Mouse (Mus musculus) thymus, postnatal 36 days (tissue): ENCODE results near the gene Nrxn1.
"Not testable (repeated sequence)": the region's sequence is repeated elsewhere in the genome, so short reads cannot be mapped to it uniquely, and the experiment has no call there.

Experiments used
- DNase-seq, 2 experiments: peaks; one replicate each; pipeline ENCODE4 v3.0.0; 2022; ENCODE audit warnings: mixed read lengths in 2 of 2

Gene Nrxn1

DNA sequence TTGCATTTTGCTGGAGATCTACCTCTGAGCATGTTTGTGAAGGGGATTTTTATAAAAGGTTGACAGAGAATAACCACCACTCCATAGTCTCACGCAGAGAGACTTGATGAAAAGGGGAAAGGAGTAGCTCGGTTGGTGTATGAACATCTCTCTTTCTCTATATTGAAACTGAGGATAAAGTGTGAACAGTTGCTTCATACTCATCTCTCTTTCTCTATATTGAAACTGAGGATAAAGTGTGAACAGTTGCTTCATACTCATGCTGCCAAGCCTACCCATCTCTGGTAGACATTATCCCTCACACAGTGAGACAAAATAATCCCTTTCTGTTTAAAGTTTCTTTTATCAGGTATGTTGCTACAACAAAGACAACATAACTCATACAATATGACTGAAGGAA, 854.4 kb downstream of the Nrxn1 start:
- DNase-seq: no peak

DNA sequence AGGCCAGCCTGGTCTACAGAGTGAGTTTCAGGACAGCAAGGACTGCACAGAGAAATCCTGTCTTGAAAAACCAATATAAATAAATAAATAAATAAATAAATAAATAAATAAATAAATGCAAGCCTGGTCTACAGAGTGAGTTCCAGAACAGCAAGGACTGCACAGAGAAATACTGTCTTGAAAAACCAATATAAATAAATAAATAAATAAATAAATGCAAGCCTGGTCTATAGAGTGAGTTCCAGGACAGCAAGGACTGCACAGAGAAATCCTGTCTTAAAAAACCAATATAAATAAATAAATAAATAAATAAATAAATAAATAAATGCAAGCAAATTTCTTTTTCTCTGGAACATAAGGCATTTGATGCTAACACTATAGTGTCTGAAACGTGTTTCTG, 857.2 kb downstream of the Nrxn1 start:
- not testable (repeated sequence) for DNase-seq

DNA sequence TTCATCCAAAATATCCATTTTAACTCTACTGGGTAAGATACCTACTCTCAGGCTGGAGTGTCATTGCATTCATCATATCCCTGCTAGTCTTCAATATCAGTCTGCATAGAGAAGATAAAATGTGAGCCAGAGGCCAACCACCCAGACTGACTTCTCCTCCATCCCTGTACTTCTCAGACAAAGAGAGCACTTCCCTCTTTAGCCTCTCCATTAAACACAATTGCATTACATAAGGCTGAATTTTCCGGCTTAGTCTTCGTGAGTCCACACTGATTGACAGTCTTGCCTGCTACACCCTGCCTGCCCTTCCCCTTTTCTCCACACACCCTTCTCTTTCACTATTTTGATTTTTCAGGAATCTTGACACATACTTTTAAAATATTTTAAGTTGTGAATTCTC, 858.1 kb downstream of the Nrxn1 start:
- no peak for DNase-seq

- DNase-seq: no peak
These were observed 884.3 kb downstream of the Nrxn1 start for GRCm38 (mm10) chr17:90208547-90208946.

DNA sequence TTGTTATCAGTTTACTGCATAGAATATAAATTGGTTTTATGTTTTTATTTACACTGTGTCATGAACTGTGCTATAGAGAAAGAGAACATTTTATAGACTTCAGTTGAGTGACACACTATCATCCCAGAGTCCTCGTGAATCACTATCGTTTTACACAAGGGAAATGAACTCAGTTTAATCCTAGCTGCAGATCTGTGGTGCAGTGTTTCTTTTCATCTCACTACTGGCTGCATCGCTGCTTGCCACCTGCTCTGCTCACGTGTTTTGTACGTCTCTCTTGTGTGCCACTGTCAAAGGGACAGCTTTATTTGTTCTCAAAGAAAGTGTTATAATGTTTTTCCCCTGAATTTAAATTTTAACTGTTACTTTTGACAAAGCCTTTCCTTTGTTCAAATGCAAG, 885.3 kb downstream of the Nrxn1 start:
- no peak for DNase-seq

- DNase-seq: no peak
These were observed 888.9 kb downstream of the Nrxn1 start for GRCm38 (mm10) chr17:90203993-90204392.

- no peak for DNase-seq
These were observed 890.1 kb downstream of the Nrxn1 start for GRCm38 (mm10) chr17:90202785-90203184.

GRCm38 (mm10) chr17:90196772-90197171, 896.1 kb downstream of the Nrxn1 start:
- DNase-seq: no peak

- DNase-seq: no peak
These were observed 951.3 kb downstream of the Nrxn1 start for GRCm38 (mm10) chr17:90141602-90142001.

- no peak for DNase-seq
These were observed 962.0 kb downstream of the Nrxn1 start for GRCm38 (mm10) chr17:90130836-90131235.

DNA sequence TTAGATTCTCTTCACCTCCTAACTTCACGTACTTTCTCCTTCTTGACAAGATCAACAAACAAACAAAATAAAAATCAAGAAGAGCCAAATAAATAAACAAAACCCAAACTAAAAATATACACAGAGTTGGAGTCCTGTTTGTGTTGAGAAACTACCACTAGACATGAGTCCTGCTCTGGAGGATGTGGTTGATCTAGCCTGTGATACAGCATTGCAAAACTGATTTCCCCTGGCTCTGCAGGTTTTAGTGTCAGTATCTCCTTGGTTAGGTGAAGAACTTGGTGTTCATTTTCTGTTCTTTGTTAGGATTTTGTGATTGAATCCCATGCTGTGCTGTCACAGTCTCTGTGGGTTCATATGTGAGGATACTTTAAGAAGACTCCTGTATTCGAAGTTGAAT, 963.7 kb downstream of the Nrxn1 start:
- DNase-seq: no peak

DNA sequence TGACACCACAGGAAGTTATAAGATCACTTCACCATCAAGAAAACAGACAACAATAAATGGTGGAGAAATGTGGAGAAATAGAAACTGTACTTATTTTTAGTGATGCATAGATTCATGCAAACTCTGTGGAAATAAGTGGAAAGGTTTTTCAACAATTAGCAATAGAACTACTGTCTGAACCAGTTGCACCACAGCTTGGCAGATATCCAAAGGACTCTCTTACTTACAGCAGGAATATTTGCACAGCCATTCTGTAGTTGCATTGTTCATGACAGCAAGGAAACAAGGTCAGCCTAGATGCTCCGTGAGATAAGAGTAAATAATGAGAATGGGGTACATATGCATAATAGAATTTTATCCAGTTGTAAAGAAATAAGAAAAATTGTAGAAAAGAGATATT, 965.3 kb downstream of the Nrxn1 start:
- DNase-seq: no peak

- no peak for DNase-seq
These were observed 969.9 kb downstream of the Nrxn1 start for GRCm38 (mm10) chr17:90122796-90123481.

- DNase-seq: no peak
These were observed 976.6 kb downstream of the Nrxn1 start for GRCm38 (mm10) chr17:90116241-90116640.

GRCm38 (mm10) chr17:90094999-90095398, 997.9 kb downstream of the Nrxn1 start:
- no peak for DNase-seq

GRCm38 (mm10) chr17:90088314-90088650, 1004.6 kb downstream of the Nrxn1 start:
- DNase-seq: no peak

DNA sequence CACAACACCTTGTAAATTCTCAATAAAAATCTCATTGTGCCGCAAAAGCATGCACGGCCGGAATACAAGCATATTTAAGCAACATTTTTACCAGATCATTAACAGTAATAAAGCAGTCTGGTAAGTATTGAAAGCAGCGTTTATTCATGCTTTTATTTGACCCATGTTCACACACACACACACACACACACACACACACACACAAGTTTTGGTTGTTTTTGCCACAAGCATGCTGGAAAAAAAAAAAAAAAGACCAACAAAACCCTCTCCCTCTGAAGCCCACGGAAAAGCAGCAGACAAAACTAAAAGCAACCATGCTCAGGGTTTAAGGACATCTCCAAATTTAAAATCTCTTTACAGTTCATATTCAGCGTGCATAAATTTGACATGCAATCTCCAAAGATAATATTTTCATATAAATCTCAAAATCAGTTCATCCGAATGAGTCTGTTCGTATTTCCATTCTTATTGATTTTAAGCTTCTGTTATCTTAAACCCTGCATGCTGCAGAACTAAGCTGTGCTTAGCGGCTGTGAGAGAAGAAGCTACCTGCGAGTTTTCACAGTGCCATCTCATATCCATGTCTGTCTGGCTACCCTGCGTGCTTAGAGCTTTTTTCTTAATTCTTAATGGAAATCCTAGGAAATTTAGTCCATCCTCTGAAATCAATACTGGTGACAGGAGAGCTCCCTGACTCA, 1005.1 kb downstream of the Nrxn1 start:
- DNase-seq: no peak

GRCm38 (mm10) chr17:90086826-90087225, 1006.0 kb downstream of the Nrxn1 start:
- no peak for DNase-seq

DNA sequence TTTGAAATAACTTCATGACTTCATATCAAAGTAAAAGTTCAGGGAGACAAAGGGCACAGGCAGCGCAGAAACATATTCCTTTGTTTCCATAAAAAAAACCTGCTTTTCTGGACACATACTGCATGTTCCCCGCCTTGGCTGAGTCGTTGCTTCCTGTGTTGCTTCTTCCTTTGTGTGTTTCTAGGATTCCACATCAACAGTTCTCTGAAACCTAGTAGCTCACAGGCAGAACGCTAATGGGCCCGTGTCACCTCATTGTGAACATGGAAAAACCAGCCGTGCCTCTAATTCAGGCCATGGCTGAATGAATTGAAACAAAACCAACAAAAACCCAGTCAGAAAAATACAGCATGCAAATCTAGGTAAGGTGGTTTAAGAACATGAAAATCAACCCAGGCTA, 1013.9 kb downstream of the Nrxn1 start:
- no peak for DNase-seq

- no peak for DNase-seq
These were observed 1014.4 kb downstream of the Nrxn1 start for GRCm38 (mm10) chr17:90078488-90078887.

DNA sequence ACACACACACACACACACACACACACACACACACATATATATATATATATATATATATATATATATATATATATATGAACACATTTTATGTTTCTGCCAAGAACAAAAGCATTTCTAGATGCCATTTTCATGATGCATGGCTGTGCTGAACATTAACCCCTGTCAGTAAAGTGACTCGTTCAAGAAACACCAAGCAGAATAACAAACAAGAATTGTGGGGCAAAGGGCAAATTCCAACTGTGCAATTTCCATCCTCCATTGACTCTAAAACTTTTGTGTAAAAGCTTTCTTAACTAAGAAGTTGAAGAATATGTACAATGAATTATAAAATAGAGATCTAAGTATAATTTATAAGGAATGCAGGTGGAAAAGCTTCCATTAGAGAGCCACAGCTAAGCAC, 1030.0 kb downstream of the Nrxn1 start:
- no peak for DNase-seq

- DNase-seq: no peak
These were observed 1032.0 kb downstream of the Nrxn1 start for GRCm38 (mm10) chr17:90060872-90061271.

DNA sequence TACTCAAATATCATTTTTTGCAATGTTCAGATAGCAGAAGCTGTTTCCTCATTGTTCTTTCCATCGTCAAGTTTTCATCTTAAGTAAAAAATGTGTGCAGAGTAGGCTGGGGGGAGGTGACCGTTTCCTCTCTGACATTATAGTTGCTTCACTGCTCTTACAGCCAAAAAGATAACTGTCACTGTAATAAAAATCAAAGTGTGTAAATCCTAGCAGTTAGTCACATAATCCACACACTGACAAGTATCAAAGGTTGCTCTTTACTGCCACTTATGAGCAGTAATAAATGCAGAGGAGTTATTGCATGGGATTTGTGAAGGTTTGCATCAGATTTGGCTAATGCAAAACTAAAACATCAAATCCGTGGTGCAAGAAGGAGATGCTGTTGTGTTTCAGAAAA, 1032.7 kb downstream of the Nrxn1 start:
- no peak for DNase-seq

GRCm38 (mm10) chr17:90059320-90060111, 1033.4 kb downstream of the Nrxn1 start:
- DNase-seq: no peak
